Mouse (Mus musculus): ENCODE data around the gene Arih1. TPM values are rescaled to one million over a fixed set of nuclear protein-coding genes. Genes with fewer than 3 reads are reported as not detected.

Arih1 gene
- polyA plus RNA-seq, 1 experiment from 2014 or later: 16.9 TPM

GRCm38 (mm10) chr9:59455404-59456068 is 30.9 kb downstream of the Arih1 start:
- ATAC-seq (replicated peaks; ENCODE audit: extremely low read depth, insufficient read depth, low FRiP score): no peak
- WGBS: 64% methylated on average over 3 of the region's 3 CpGs
- H3K27ac ChIP-seq (ENCODE audit: low read length): no peak overlapping the region

GRCm38 (mm10) chr9:59433729-59434128 is 52.7 kb downstream of the Arih1 start:
- Histone ChIP-seq H3K4me1 (ENCODE audit: control insufficient read depth, insufficient read depth, low read length) (0 out of 2 replicates have a peak, but pooled peaks cover 3% of the 10 kb centered on the region), H3K36me3 (ENCODE audit: control insufficient read depth, insufficient read depth) (peaks cover 2% of the 10 kb centered on the region; the same call in 1 of the 2 replicates), H3K4me3 (ENCODE audit: low read length) (no peak overlapping the region), H3K27me3 (ENCODE audit: control insufficient read depth, insufficient read depth, low read length) (no peaks in the 10 kb centered on the region), H3K4me2 (ENCODE audit: low read depth, low read length) (no peak overlapping the region), H3K27ac (ENCODE audit: low read length) (no peak overlapping the region), H3K9me3 (replicated peaks; ENCODE audit: control insufficient read depth, low read length) (no peaks in the 10 kb centered on the region), H3K9ac (ENCODE audit: low read length) (no peak overlapping the region)
- WGBS: 89% methylated on average over 1 of the region's 1 CpGs
- ATAC-seq (replicated peaks; ENCODE audit: extremely low read depth, insufficient read depth, low FRiP score): no peak

More at GRCm38 (mm10) chr9:59455404-59456068, 30.9 kb downstream of the Arih1 start:
- no peak overlapping the region for H3K4me2 ChIP-seq (ENCODE audit: low read depth, low read length)
- no peak overlapping the region for H3K9ac ChIP-seq (ENCODE audit: low read length)
- no peak overlapping the region for H3K4me3 ChIP-seq (ENCODE audit: low read length)
- H3K9me3 ChIP-seq (replicated peaks; ENCODE audit: control insufficient read depth, low read length): no peaks in the 10 kb centered on the region
- no peaks in the 10 kb centered on the region for H3K36me3 ChIP-seq (ENCODE audit: control insufficient read depth, insufficient read depth)
- H3K4me1 ChIP-seq (ENCODE audit: control insufficient read depth, insufficient read depth, low read length): peaks cover 13% of the 10 kb centered on the region; the same call in 1 of the 2 replicates
- no peaks in the 10 kb centered on the region for H3K27me3 ChIP-seq (ENCODE audit: control insufficient read depth, insufficient read depth, low read length)

DNA sequence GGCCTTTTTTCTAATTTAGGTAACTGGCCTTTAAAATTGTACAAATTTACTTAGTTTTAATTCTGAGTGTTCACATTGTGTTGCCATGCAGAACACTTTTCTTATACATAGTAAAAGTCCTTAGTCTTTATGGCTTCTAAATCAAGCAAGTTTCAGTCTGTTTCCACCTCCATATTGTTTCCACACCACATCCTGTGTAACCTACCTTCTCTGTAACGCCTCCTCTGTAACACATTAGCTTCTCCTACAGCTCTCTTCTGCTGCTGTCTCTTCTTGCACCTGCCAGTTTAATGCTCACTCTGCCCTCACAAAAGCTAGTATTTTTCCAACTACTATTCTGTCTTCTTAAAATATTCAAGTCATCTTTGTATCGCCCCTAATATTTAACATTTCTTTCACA is 54.8 kb downstream of the Arih1 start:
- no peak for ATAC-seq (replicated peaks; ENCODE audit: extremely low read depth, insufficient read depth, low FRiP score)
- H3K27ac ChIP-seq (ENCODE audit: low read length): no peak overlapping the region
- no peak overlapping the region for H3K4me3 ChIP-seq (ENCODE audit: low read length)
- H3K4me1 ChIP-seq (ENCODE audit: control insufficient read depth, insufficient read depth, low read length): 0 out of 2 replicates have a peak, but pooled peaks cover 3% of the 10 kb centered on the region
- 92% methylated on average over 2 of the region's 2 CpGs for WGBS
- peaks cover 5% of the 10 kb centered on the region; the same call in 1 of the 2 replicates for H3K9me3 ChIP-seq (replicated peaks; ENCODE audit: control insufficient read depth, low read length)
- no peaks in the 10 kb centered on the region for H3K27me3 ChIP-seq (ENCODE audit: control insufficient read depth, insufficient read depth, low read length)
- H3K36me3 ChIP-seq (ENCODE audit: control insufficient read depth, insufficient read depth): peaks cover 10% of the 10 kb centered on the region
- no peak overlapping the region for H3K4me2 ChIP-seq (ENCODE audit: low read depth, low read length)
- H3K9ac ChIP-seq (ENCODE audit: low read length): no peak overlapping the region

DNA sequence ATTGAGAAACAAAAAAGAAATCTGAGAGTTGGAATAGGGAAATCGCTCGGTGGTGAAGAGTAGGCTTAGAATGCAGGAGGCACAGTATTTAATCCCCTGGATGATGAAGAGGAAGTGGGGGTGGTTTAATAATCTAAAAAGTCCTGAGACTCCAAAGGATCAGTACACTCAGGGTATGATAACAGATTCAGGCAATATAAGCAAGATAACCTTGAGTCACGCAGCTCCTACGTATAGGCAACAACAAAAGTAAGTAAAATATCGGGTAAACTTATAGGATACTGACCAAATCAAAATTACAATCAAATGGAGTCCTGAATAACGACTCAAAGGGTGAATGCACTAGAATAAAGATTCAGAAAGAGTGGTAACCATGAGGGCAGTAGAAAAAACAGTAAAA is 65.9 kb downstream of the Arih1 start:
- H3K4me1 ChIP-seq (ENCODE audit: control insufficient read depth, insufficient read depth, low read length): no peaks in the 10 kb centered on the region
- H3K36me3 ChIP-seq (ENCODE audit: control insufficient read depth, insufficient read depth): no peaks in the 10 kb centered on the region; the same call in 1 of the 2 replicates
- ATAC-seq (replicated peaks; ENCODE audit: extremely low read depth, insufficient read depth, low FRiP score): no peak
- H3K27me3 ChIP-seq (ENCODE audit: control insufficient read depth, insufficient read depth, low read length): no peaks in the 10 kb centered on the region
- 87% methylated on average over 6 of the region's 6 CpGs for WGBS
- H3K27ac ChIP-seq (ENCODE audit: low read length): no peak overlapping the region
- no peak overlapping the region for H3K4me2 ChIP-seq (ENCODE audit: low read depth, low read length)
- no peak overlapping the region for H3K9ac ChIP-seq (ENCODE audit: low read length)
- no peaks in the 10 kb centered on the region for H3K9me3 ChIP-seq (replicated peaks; ENCODE audit: control insufficient read depth, low read length)
- no peak overlapping the region for H3K4me3 ChIP-seq (ENCODE audit: low read length)

GRCm38 (mm10) chr9:59407271-59407670 is 79.1 kb downstream of the Arih1 start:
- no peaks in the 10 kb centered on the region for H3K4me1 ChIP-seq (ENCODE audit: control insufficient read depth, insufficient read depth, low read length)
- no peak overlapping the region for H3K4me2 ChIP-seq (ENCODE audit: low read depth, low read length)
- no peaks in the 10 kb centered on the region for H3K9me3 ChIP-seq (replicated peaks; ENCODE audit: control insufficient read depth, low read length)
- H3K9ac ChIP-seq (ENCODE audit: low read length): no peak overlapping the region
- no peak overlapping the region for H3K4me3 ChIP-seq (ENCODE audit: low read length)
- no peaks in the 10 kb centered on the region for H3K27me3 ChIP-seq (ENCODE audit: control insufficient read depth, insufficient read depth, low read length)
- H3K36me3 ChIP-seq (ENCODE audit: control insufficient read depth, insufficient read depth): peaks cover 9% of the 10 kb centered on the region
- 97% methylated on average over 1 of the region's 1 CpGs for WGBS
- H3K27ac ChIP-seq (ENCODE audit: low read length): no peak overlapping the region
- ATAC-seq (replicated peaks; ENCODE audit: extremely low read depth, insufficient read depth, low FRiP score): no peak

DNA sequence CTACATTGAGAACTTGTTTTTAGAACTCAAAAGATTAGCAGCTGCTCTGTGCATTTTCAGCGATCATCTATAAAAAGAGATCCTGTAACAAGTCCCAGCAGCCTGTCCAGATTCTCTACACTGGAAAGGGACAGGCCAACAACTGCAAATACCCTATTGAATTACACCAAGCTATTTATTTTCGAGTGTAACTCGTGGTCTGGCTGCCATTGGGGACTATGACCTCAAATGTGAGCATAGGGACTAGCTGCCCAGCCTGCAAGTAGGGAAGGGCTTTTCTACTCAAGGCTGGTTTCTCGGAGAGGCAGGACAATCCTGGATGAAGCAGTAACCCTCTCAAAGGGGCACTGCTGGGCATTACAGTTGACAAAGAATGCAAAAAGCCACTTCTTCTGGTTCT is 97.3 kb downstream of the Arih1 start:
- WGBS: 81% methylated on average over 4 of the region's 4 CpGs
- peaks cover 29% of the 10 kb centered on the region for H3K36me3 ChIP-seq (ENCODE audit: control insufficient read depth, insufficient read depth)
- H3K27ac ChIP-seq (ENCODE audit: low read length): no peak overlapping the region
- no peaks in the 10 kb centered on the region for H3K27me3 ChIP-seq (ENCODE audit: control insufficient read depth, insufficient read depth, low read length)
- no peak overlapping the region for H3K4me2 ChIP-seq (ENCODE audit: low read depth, low read length)
- H3K4me3 ChIP-seq (ENCODE audit: low read length): no peak overlapping the region
- H3K9me3 ChIP-seq (replicated peaks; ENCODE audit: control insufficient read depth, low read length): no peaks in the 10 kb centered on the region
- H3K4me1 ChIP-seq (ENCODE audit: control insufficient read depth, insufficient read depth, low read length): no peaks in the 10 kb centered on the region
- H3K9ac ChIP-seq (ENCODE audit: low read length): no peak overlapping the region
- ATAC-seq (replicated peaks; ENCODE audit: extremely low read depth, insufficient read depth, low FRiP score): no peak

DNA sequence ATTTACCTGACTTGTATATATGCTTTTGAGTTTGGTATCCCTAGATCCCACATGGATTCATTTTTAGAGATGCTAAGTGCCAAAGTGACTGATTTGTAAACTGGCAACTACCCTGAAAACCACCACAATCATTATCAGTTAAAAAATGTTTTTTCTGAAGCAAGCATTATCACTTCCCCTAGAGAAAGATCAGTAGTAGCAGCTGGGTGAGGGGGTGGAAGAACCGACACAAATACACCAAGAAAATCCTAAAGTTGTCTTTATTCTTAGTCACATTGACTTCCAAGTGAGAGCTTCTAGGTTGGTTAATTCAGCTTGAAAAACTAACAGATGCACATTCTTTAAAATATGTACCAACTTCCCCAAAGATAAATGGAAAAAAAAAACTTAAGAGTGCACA is 98.1 kb downstream of the Arih1 start:
- ATAC-seq (replicated peaks; ENCODE audit: extremely low read depth, insufficient read depth, low FRiP score): no peak
- H3K4me2 ChIP-seq (ENCODE audit: low read depth, low read length): no peak overlapping the region

DNA sequence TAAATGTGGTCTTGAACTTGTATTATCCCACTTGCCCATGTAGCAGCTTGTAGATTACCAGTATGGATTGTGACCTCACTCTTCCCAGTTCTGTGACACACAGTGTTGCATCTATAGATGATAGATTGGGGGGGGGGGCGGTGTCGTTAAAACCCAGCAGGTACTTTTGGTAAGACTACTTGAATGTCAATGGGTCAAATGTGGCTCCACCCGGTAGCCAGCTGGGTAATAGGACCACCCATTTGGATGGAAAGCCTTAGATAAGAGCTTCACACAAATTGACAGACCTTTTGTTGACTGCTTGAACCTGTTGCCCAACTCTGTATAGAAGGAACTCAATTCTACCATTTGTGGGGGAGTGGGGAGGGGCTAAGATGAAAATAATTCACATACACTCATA is 99.0 kb downstream of the Arih1 start:
- Histone ChIP-seq H3K36me3 (ENCODE audit: control insufficient read depth, insufficient read depth) (peaks cover 16% of the 10 kb centered on the region), H3K4me3 (ENCODE audit: low read length) (no peak overlapping the region), H3K27ac (ENCODE audit: low read length) (no peak overlapping the region), H3K4me1 (ENCODE audit: control insufficient read depth, insufficient read depth, low read length) (no peaks in the 10 kb centered on the region), H3K27me3 (ENCODE audit: control insufficient read depth, insufficient read depth, low read length) (no peaks in the 10 kb centered on the region), H3K9ac (ENCODE audit: low read length) (no peak overlapping the region), H3K9me3 (replicated peaks; ENCODE audit: control insufficient read depth, low read length) (no peaks in the 10 kb centered on the region), H3K4me2 (ENCODE audit: low read depth, low read length) (no peak overlapping the region)
- WGBS: 56% methylated on average over 3 of the region's 3 CpGs
- no peak for ATAC-seq (replicated peaks; ENCODE audit: extremely low read depth, insufficient read depth, low FRiP score)

More for the DNA sequence above, 98.1 kb downstream of the Arih1 start:
- H3K27me3 ChIP-seq (ENCODE audit: control insufficient read depth, insufficient read depth, low read length): no peaks in the 10 kb centered on the region
- H3K9me3 ChIP-seq (replicated peaks; ENCODE audit: control insufficient read depth, low read length): no peaks in the 10 kb centered on the region
- H3K36me3 ChIP-seq (ENCODE audit: control insufficient read depth, insufficient read depth): peaks cover 24% of the 10 kb centered on the region
- no peak overlapping the region for H3K27ac ChIP-seq (ENCODE audit: low read length)
- H3K4me3 ChIP-seq (ENCODE audit: low read length): no peak overlapping the region
- WGBS: 77% methylated on average over 1 of the region's 1 CpGs
- no peaks in the 10 kb centered on the region for H3K4me1 ChIP-seq (ENCODE audit: control insufficient read depth, insufficient read depth, low read length)
- no peak overlapping the region for H3K9ac ChIP-seq (ENCODE audit: low read length)

- no peak for ATAC-seq (replicated peaks; ENCODE audit: extremely low read depth, insufficient read depth, low FRiP score)
- 85% methylated on average over 15 of the region's 15 CpGs for WGBS
- H3K4me2 ChIP-seq (ENCODE audit: low read depth, low read length): no peak overlapping the region
These were observed 110.8 kb downstream of the Arih1 start for GRCm38 (mm10) chr9:59375626-59376025.

More at GRCm38 (mm10) chr9:59375626-59376025, 110.8 kb downstream of the Arih1 start:
- Histone ChIP-seq H3K27me3 (ENCODE audit: control insufficient read depth, insufficient read depth, low read length) (no peaks in the 10 kb centered on the region), H3K9me3 (replicated peaks; ENCODE audit: control insufficient read depth, low read length) (peaks cover 10% of the 10 kb centered on the region), H3K4me3 (ENCODE audit: low read length) (no peak overlapping the region), H3K4me1 (ENCODE audit: control insufficient read depth, insufficient read depth, low read length) (no peaks in the 10 kb centered on the region), H3K27ac (ENCODE audit: low read length) (no peak overlapping the region), H3K9ac (ENCODE audit: low read length) (no peak overlapping the region), H3K36me3 (ENCODE audit: control insufficient read depth, insufficient read depth) (no peaks in the 10 kb centered on the region)

Data from heart, embryonic 16.5 days (tissue).